Mouse (Mus musculus) CD4-positive helper T cell, adult 2 months (primary cell): ENCODE data around the gene Btbd35f19.
"Not testable (repeated sequence)": the region's sequence is repeated elsewhere in the genome, so short reads cannot be mapped to it uniquely, and the experiment has no call there.

Experiments used
- DNase-seq: peaks from one replicate; pipeline ENCODE4 v3.0.0-alpha.2; 2012; ENCODE audit warnings: low read depth, missing footprints, low spot score

Gene Btbd35f19

GRCm38 (mm10) chrX:31383818-31384217 is at the start of gene Btbd35f19:
Gene Btbd35f19, minus strand, starts transcription at chrX:31383918.
- not testable (repeated sequence) for DNase-seq

- DNase-seq, result not testable (repeated sequence)
These were observed 41.8 kb downstream of the Btbd35f19 start for GRCm38 (mm10) chrX:31341924-31342323.

- DNase-seq, result not testable (repeated sequence)
These were observed 47.6 kb downstream of the Btbd35f19 start, which contains the start of gene Btbd35f26 for GRCm38 (mm10) chrX:31336154-31336553. Gene Btbd35f26, plus strand, starts transcription at chrX:31336454.
